Mouse (Mus musculus): Measurements from ENCODE around the gene Fbxl18. TPM values are rescaled to one million over a fixed set of nuclear protein-coding genes. Genes with fewer than 3 reads are reported as not detected.

The Fbxl18 gene
- total and polyA plus RNA-seq, 2 experiments from 2014 or later, result 27.5 to 52.8 TPM

DNA sequence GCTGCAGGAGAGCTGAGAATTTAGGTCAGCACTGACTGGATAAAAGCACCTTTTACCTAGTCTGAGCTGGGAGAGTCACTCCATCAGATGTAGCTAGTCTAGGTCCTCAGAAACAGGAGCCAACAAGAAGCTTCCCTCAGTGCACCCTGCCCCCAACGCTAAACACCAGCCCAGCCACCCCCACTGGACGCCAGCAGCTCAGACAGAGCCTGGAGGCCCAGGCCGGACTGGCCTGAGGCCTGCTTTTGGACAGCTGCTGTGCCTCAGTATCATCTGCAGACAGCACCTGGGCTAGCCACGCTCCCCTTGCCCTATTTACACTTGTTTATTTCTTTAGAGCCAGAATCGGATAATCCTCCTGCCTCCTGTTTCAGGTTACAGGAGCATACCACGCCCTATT lies 58.3 kb downstream of the Fbxl18 start:
- H3K4me2 ChIP-seq (ENCODE audit: low read depth, low read length, poor library complexity, severe bottlenecking), result no peak overlapping the region
- no peak for ATAC-seq (ENCODE audit: low FRiP score)
- no peak overlapping the region for H3K9ac ChIP-seq (replicated peaks; ENCODE audit: low read length, poor library complexity, severe bottlenecking)
- H3K27me3 ChIP-seq (ENCODE audit: insufficient read depth, low read length), result no peaks in the 10 kb centered on the region
- H3K27ac ChIP-seq (ENCODE audit: low read depth, low read length), result no peak overlapping the region
- no peak for DNase-seq (ENCODE audit: low spot score)
- 78% methylated on average over 6 of the region's 6 CpGs for WGBS
- no peaks in the 10 kb centered on the region for H3K4me1 ChIP-seq (ENCODE audit: insufficient read depth, low read length)
- TF ChIP-seq CTCF (IDR thresholded peaks at IDR 0.05), result no peak
- no peak overlapping the region for H3K4me3 ChIP-seq (ENCODE audit: low read depth, low read length)
- H3K36me3 ChIP-seq (ENCODE audit: insufficient read depth, low read length), result no peaks in the 10 kb centered on the region
- no peaks in the 10 kb centered on the region for H3K9me3 ChIP-seq (ENCODE audit: low read length)

DNA sequence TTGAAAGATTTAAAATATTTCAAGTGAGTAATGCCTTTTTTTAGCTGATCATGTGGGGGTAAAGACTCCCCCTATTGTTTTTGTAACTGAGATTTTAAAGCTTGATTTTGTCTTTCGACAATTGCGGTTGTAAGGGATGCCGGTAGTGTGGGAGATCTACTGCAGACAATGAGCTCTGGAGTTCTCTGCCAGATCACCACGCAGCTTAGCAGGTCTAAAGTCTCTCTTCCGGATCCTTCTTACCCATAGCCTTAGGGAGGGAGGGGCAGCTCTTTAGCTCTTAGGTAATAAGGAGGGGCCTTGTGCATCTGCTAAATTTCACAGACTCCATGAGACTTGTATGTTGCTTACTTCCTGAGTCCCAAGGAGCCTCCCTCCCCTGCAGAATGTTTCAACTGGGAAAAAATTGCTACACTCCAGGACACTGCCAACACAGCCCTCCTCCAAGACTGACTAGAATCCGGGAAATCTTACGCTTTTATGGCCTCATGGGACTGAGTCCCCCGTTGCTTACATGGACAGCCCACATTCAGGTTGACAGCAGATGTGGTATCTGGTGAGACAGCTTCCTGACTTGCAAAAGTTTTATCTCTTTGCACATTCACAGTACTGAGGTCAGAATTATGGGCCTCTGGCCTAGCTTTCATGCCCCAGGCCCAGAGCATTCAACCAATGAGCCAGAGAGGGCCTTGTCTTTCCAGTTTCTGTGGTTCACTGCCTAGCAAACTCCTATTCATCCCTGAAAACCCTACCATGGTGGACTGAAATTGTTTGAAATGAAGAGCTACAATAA lies 61.4 kb downstream of the Fbxl18 start:
- no peaks in the 10 kb centered on the region for H3K36me3 ChIP-seq (ENCODE audit: insufficient read depth, low read length)
- H3K4me1 ChIP-seq (ENCODE audit: insufficient read depth, low read length), result no peaks in the 10 kb centered on the region
- H3K9ac ChIP-seq (replicated peaks; ENCODE audit: low read length, poor library complexity, severe bottlenecking), result no peak overlapping the region
- no peak overlapping the region for H3K4me3 ChIP-seq (ENCODE audit: low read depth, low read length)
- H3K9me3 ChIP-seq (ENCODE audit: low read length), result no peaks in the 10 kb centered on the region
- no peak for ATAC-seq (ENCODE audit: low FRiP score)
- no peak overlapping the region for H3K4me2 ChIP-seq (ENCODE audit: low read depth, low read length, poor library complexity, severe bottlenecking)
- no peaks in the 10 kb centered on the region for H3K27me3 ChIP-seq (ENCODE audit: insufficient read depth, low read length)
- WGBS, result 90% methylated on average over 8 of the region's 8 CpGs
- DNase-seq (ENCODE audit: low spot score), result no peak
- TF ChIP-seq CTCF (IDR thresholded peaks at IDR 0.05), result no peak
- H3K27ac ChIP-seq (ENCODE audit: low read depth, low read length), result no peak overlapping the region

DNA sequence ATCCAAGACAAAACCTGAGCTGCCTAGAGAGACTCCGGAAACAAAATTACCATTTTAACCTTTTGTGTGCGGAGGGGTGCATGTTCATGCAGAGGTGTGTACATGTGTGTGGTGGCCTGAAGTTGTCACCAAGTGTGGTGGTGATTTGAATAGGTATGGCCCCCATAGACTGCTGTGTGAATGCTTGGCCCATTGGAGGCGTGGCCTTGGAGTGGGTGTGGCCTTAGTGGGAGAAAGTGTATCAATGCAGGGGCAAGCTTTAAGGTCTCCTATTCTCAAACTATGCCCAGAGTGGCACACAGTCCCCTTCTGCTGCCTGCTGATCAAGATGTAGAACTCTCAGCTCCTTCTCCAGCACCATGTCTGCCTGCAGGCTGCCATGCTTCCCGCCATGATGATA lies 69.1 kb downstream of the Fbxl18 start:
- WGBS, result 87% methylated on average over 4 of the region's 4 CpGs
- no peak overlapping the region for H3K27ac ChIP-seq (ENCODE audit: low read depth, low read length)
- no peak for DNase-seq (ENCODE audit: low spot score)
- H3K4me2 ChIP-seq (ENCODE audit: low read depth, low read length, poor library complexity, severe bottlenecking), result no peak overlapping the region
- no peaks in the 10 kb centered on the region for H3K9me3 ChIP-seq (ENCODE audit: low read length)
- peaks cover 27% of the 10 kb centered on the region for H3K4me1 ChIP-seq (ENCODE audit: insufficient read depth, low read length)
- H3K27me3 ChIP-seq (ENCODE audit: insufficient read depth, low read length), result no peaks in the 10 kb centered on the region
- no peak for TF ChIP-seq CTCF (IDR thresholded peaks at IDR 0.05)
- ATAC-seq (ENCODE audit: low FRiP score), result no peak
- H3K36me3 ChIP-seq (ENCODE audit: insufficient read depth, low read length), result no peaks in the 10 kb centered on the region
- no peak overlapping the region for H3K9ac ChIP-seq (replicated peaks; ENCODE audit: low read length, poor library complexity, severe bottlenecking)
- H3K4me3 ChIP-seq (ENCODE audit: low read depth, low read length), result no peak overlapping the region

DNA sequence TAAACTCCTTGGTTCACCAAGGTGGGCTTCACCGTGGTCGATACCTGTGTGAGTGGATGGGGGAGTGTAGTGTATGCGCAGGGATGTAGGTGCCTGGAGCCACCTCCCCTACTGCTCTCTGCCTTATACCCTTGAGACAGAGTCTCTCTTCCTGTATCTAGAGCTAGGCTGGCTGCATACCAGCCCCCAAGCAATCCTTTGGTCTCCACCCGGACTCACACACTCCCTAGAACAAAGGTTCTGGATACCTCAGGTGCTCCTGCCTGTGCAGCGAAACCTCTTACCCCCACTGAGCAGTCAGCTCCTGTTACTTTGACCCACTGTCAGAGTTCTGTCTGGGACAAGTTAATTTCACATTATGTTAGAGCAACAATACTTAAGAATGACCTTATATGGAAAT lies 69.6 kb downstream of the Fbxl18 start:
- H3K9ac ChIP-seq (replicated peaks; ENCODE audit: low read length, poor library complexity, severe bottlenecking), result no peak overlapping the region
- no peak for TF ChIP-seq CTCF (IDR thresholded peaks at IDR 0.05)
- no peak for ATAC-seq (ENCODE audit: low FRiP score)
- no peaks in the 10 kb centered on the region for H3K36me3 ChIP-seq (ENCODE audit: insufficient read depth, low read length)
- peak overlapping the region; percentile 100 for H3K27ac ChIP-seq (ENCODE audit: low read depth, low read length)
- H3K4me2 ChIP-seq (ENCODE audit: low read depth, low read length, poor library complexity, severe bottlenecking), result no peak overlapping the region
- H3K4me1 ChIP-seq (ENCODE audit: insufficient read depth, low read length), result peaks cover 27% of the 10 kb centered on the region
- no peaks in the 10 kb centered on the region for H3K27me3 ChIP-seq (ENCODE audit: insufficient read depth, low read length)
- H3K4me3 ChIP-seq (ENCODE audit: low read depth, low read length), result no peak overlapping the region
- no peak for DNase-seq (ENCODE audit: low spot score)
- 78% methylated on average over 5 of the region's 5 CpGs for WGBS
- no peaks in the 10 kb centered on the region for H3K9me3 ChIP-seq (ENCODE audit: low read length)

DNA sequence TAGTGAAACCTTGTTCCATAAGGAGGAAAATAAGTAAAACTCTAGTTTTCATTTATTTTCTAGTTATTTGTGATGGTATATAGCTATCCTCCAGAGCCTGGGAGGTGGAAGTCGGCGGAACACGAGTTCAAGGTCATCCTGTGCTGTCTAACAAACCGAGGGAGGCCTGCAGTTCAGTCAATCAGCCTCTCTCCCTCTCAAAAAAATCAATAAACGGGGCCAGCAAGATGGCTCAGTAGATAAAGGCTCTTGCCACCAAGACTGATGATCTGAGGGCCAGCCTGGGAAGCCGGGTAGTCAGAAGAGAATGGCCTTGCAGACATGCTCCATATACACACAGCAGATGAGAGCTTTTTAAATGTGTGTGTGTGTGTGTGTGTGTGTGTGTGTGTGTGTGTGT lies 71.1 kb downstream of the Fbxl18 start:
- no peak for ATAC-seq (ENCODE audit: low FRiP score)

More for the DNA sequence above, 71.1 kb downstream of the Fbxl18 start:
- H3K9ac ChIP-seq (replicated peaks; ENCODE audit: low read length, poor library complexity, severe bottlenecking), result peak overlapping the region; percentile 86
- peak overlapping the region; percentile 95 for H3K4me2 ChIP-seq (ENCODE audit: low read depth, low read length, poor library complexity, severe bottlenecking)
- H3K4me1 ChIP-seq (ENCODE audit: insufficient read depth, low read length), result peaks cover 27% of the 10 kb centered on the region
- peak overlapping the region; percentile 100 for H3K27ac ChIP-seq (ENCODE audit: low read depth, low read length)
- H3K36me3 ChIP-seq (ENCODE audit: insufficient read depth, low read length), result no peaks in the 10 kb centered on the region
- no peaks in the 10 kb centered on the region for H3K27me3 ChIP-seq (ENCODE audit: insufficient read depth, low read length)
- H3K4me3 ChIP-seq (ENCODE audit: low read depth, low read length), result peak overlapping the region; percentile 98; the same call in 1 of the 2 replicates
- no peak for DNase-seq (ENCODE audit: low spot score)
- no peak for TF ChIP-seq CTCF (IDR thresholded peaks at IDR 0.05)
- H3K9me3 ChIP-seq (ENCODE audit: low read length), result no peaks in the 10 kb centered on the region
- 18% methylated on average over 6 of the region's 6 CpGs for WGBS
